Mouse (Mus musculus): ENCODE data around the gene Gm20422.

DNA sequence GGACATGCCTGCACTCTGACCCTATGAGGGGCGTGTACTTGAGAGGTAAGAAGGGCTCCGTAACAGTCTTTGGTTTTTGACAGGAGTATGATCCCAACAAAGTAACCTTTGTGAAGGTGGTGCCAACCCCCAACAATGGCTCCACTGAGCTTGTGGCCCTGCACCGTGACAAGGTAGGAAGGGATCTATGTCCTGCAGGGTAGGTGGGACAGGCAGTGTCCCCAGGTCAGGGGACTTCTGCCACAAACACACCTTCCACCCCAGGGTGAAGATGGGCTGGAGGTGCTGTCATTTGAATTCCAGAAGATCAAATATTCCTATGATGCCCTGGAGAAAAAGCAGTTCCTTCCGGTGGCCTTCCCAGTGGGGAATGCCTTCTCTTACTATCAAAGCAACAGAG lies 19.0 kb upstream of the Gm20422 start:
- no peak for TF ChIP-seq CTCF (IDR thresholded peaks at IDR 0.05; ENCODE audit: low read depth, low read length)
- TF ChIP-seq POLR2A (IDR thresholded peaks at IDR 0.05; ENCODE audit: insufficient read depth, low read length): no peak

Data from ES-Bruce4 (cell line).